In genomic region chr10:7663159-7664026, GRCm38 (mm10) we compare ENCODE assay signal across 8 mouse cellular contexts. TPM values are rescaled to one million over a fixed set of nuclear protein-coding genes. Genes with fewer than 3 reads are reported as not detected.
A peak's percentile ranks its signal among the peaks of the same experiment; 100 is the strongest.
DNase-seq lines count a peak whose midpoint lies in the region; ATAC-seq and TF ChIP-seq lines count a peak whose summit lies in the region.

No protein-coding gene starts in this region.

- peak overlapping the region; percentile 83 for H3K4me3 ChIP-seq in intestine, postnatal 0 days (ENCODE audit: low read depth, low read length)
- H3K4me3 ChIP-seq in midbrain, embryonic 11.5 days (ENCODE audit: low read depth, low read length): peak overlapping the region; percentile 80

- H3K9me3 ChIP-seq in intestine, postnatal 0 days (ENCODE audit: control insufficient read depth): no peaks in the 10 kb centered on the region
- H3K9me3 ChIP-seq in midbrain, embryonic 11.5 days (ENCODE audit: control insufficient read depth, low read length): no peaks in the 10 kb centered on the region

- H3K27me3 ChIP-seq in intestine, postnatal 0 days (replicated peaks; ENCODE audit: control insufficient read depth, insufficient read depth, low read length): no peaks in the 10 kb centered on the region
- no peaks in the 10 kb centered on the region for H3K27me3 ChIP-seq in midbrain, embryonic 11.5 days (ENCODE audit: control insufficient read depth, insufficient read depth, low read length)

- H3K9ac ChIP-seq in intestine, postnatal 0 days (ENCODE audit: low read depth, low read length): peak overlapping the region; percentile 67
- peak overlapping the region; percentile 89 for H3K9ac ChIP-seq in midbrain, embryonic 11.5 days (ENCODE audit: low read length)

- H3K27ac ChIP-seq in intestine, postnatal 0 days (ENCODE audit: low read depth, low read length): peak overlapping the region; percentile 94
- peak overlapping the region; percentile 76 for H3K27ac ChIP-seq in midbrain, embryonic 11.5 days (ENCODE audit: low read depth, low read length)

- WGBS in intestine, postnatal 0 days: under 1% methylated on average over 61 of the region's 64 CpGs
- WGBS in midbrain, embryonic 11.5 days: 1% methylated on average over 64 of the region's 64 CpGs

- H3K36me3 ChIP-seq in intestine, postnatal 0 days (ENCODE audit: control insufficient read depth, insufficient read depth): no peaks in the 10 kb centered on the region
- H3K36me3 ChIP-seq in midbrain, embryonic 11.5 days (ENCODE audit: control insufficient read depth, insufficient read depth, low read length): no peaks in the 10 kb centered on the region

- intact Hi-C loops in left cerebral cortex, postnatal 4 days (cut with DNase I): no loop called here

- peak; percentile 93 for ATAC-seq in intestine, postnatal 0 days
- ATAC-seq in midbrain, embryonic 11.5 days (ENCODE audit: low FRiP score): peak; percentile 92

- 0 out of 2 replicates have a peak, but pooled peaks have one; percentile 1 for TF ChIP-seq CTCF in intestine, postnatal 0 days (IDR thresholded peaks at IDR 0.05; ENCODE audit: low read depth)

- peak; percentile 97 for DNase-seq in adrenal gland, postnatal 10 days
- peak; percentile 91 for DNase-seq in embryo, embryonic 9.5 days (ENCODE audit: extremely low spot score)
- DNase-seq in gastrocnemius, postnatal 4 days (ENCODE audit: low spot score in 2 of 2): peak; percentile 93 to 94
- DNase-seq in left cerebral cortex, postnatal 4 days: peak; percentile 93
- DNase-seq in midbrain, embryonic 11.5 days (ENCODE audit: low spot score, missing footprints): peak; percentile 99
- DNase-seq in right cerebral cortex, postnatal 4 days: peak; percentile 89
- peak; percentile 89 for DNase-seq in yolk sac, embryonic 10.5 days (ENCODE audit: low spot score)

- peak overlapping the region; percentile 78 for H3K4me2 ChIP-seq in intestine, postnatal 0 days (replicated peaks; ENCODE audit: low read depth)
- H3K4me2 ChIP-seq in midbrain, embryonic 11.5 days: peak overlapping the region; percentile 81

- H3K4me1 ChIP-seq in intestine, postnatal 0 days (replicated peaks; ENCODE audit: control insufficient read depth, insufficient read depth, low read length): no peaks in the 10 kb centered on the region; the same call in none of the 2 replicates
- peaks cover 12% of the 10 kb centered on the region for H3K4me1 ChIP-seq in midbrain, embryonic 11.5 days (ENCODE audit: control insufficient read depth, insufficient read depth, low read length)

RNA-seq across cellular contexts. Expression of gene Nup43, which starts 3.9 kb away (rescaled TPM):
- 10 to 100 TPM; 11.7 to 14.4 TPM for total RNA-seq in adrenal gland, postnatal 10 days (2021)
- total RNA-seq in gastrocnemius, postnatal 4 days (2021): 10 to 100 TPM; 13.4 to 13.7 TPM
- polyA plus RNA-seq in intestine, postnatal 0 days (2015; fragmentation: Nextera tagmentation; extraction: Ambion mirVana): 11.4 and 14.2 TPM in 2 replicates
- total RNA-seq in left cerebral cortex, postnatal 4 days (2021): 10 to 100 TPM; 12.6 to 14.7 TPM
- polyA plus RNA-seq in midbrain, embryonic 11.5 days (2014; fragmentation: Nextera tagmentation; extraction: Ambion mirVana): 60.0 and 67.5 TPM in 2 replicates

RNA-seq across cellular contexts. Expression of gene Pcmt1, which starts 17.5 kb away (rescaled TPM):
- total RNA-seq in adrenal gland, postnatal 10 days (2021): 10 to 100 TPM; 66.8 to 71.3 TPM
- total RNA-seq in gastrocnemius, postnatal 4 days (2021): 10 to 100 TPM; 88.1 to 94.6 TPM
- polyA plus RNA-seq in intestine, postnatal 0 days (2015; fragmentation: Nextera tagmentation; extraction: Ambion mirVana): 80.9 and 82.5 TPM in 2 replicates
- 10 to 100 TPM; 92.1 to 99.3 TPM for total RNA-seq in left cerebral cortex, postnatal 4 days (2021)
- polyA plus RNA-seq in midbrain, embryonic 11.5 days (2014; fragmentation: Nextera tagmentation; extraction: Ambion mirVana): 154 and 159 TPM in 2 replicates

RNA-seq across cellular contexts. Expression of gene Lats1, which starts 17.6 kb away (rescaled TPM):
- 10 to 100 TPM; 45.2 to 47.0 TPM for total RNA-seq in adrenal gland, postnatal 10 days (2021)
- total RNA-seq in gastrocnemius, postnatal 4 days (2021): 10 to 100 TPM; 26.7 to 30.2 TPM
- 5.5 and 6.6 TPM in 2 replicates for polyA plus RNA-seq in intestine, postnatal 0 days (2015; fragmentation: Nextera tagmentation; extraction: Ambion mirVana)
- total RNA-seq in left cerebral cortex, postnatal 4 days (2021): 10 to 100 TPM; 66.7 to 67.4 TPM
- 14.4 and 15.4 TPM in 2 replicates for polyA plus RNA-seq in midbrain, embryonic 11.5 days (2014; fragmentation: Nextera tagmentation; extraction: Ambion mirVana)

Comparison
In these comparisons a context has a peak if more than half of its experiments do, and no peak if none do; other contexts are left out.
1. Peak in every context shown above with its lines: DNase-seq, ATAC-seq, H3K4me3 ChIP-seq and H3K27ac ChIP-seq.